Mouse (Mus musculus) pancreas, adult 10 weeks (tissue): Measurements from ENCODE around the gene Tmem9. TPM values are rescaled to one million over a fixed set of nuclear protein-coding genes. Genes with fewer than 3 reads are reported as not detected.

Source experiments
- polyA plus RNA-seq: library from polyadenylated mRNA; stranded (reverse); fragments of 350-450 nt; fragmentation: Illumina TruSeq; extraction: RNeasy Lipid Tissue Mini Kit (QIAGEN cat#74804); gene quantifications from one replicate; pipeline ENCODE4 v1.2.3, GENCODE M21; 2015; ENCODE audit warnings: low read depth, low replicate concordance; ENCODE audit not compliant: insufficient read depth

The Tmem9 gene
- 10.8 TPM for polyA plus RNA-seq

GRCm38 (mm10) chr1:136007211-136008158 is at the start of gene Tmem9:
Tmem9 (plus strand) TSS chr1:136008150.

GRCm38 (mm10) chr1:136006292-136006748 is 1.6 kb upstream of the Tmem9 start, which contains the start of gene Igfn1:
Igfn1 (minus strand) TSS chr1:136006342.

GRCm38 (mm10) chr1:136050312-136051012 is 42.5 kb downstream of the Tmem9 start, which contains the start of gene Ascl5:
Ascl5 (plus strand) TSS chr1:136050804.

GRCm38 (mm10) chr1:136052547-136052946 is 44.6 kb downstream of the Tmem9 start, which contains the start of gene Cacna1s:
Cacna1s (plus strand) TSS chr1:136052750.

Other genes with a start within 250 kb of the Tmem9 start
- gene Phlda3, start 242.0 kb upstream of the Tmem9 start, polyA plus RNA-seq = 9.3 TPM
- not detected for gene Tnni1, start 228.7 kb upstream of the Tmem9 start, polyA plus RNA-seq
- 2.2 TPM for gene Lad1, start 189.6 kb upstream of the Tmem9 start, polyA plus RNA-seq
- not detected for gene Tnnt2, start 171.8 kb upstream of the Tmem9 start, polyA plus RNA-seq
- gene Pkp1, start 88.9 kb upstream of the Tmem9 start, polyA plus RNA-seq = not detected
- not detected for gene Igfn1, start 1.8 kb upstream of the Tmem9 start, polyA plus RNA-seq
- not detected for gene Ascl5, start 42.7 kb downstream of the Tmem9 start, polyA plus RNA-seq
- not detected for gene Cacna1s, start 44.6 kb downstream of the Tmem9 start, polyA plus RNA-seq
- 0.61 TPM for gene Kif21b, start 123.2 kb downstream of the Tmem9 start, polyA plus RNA-seq
- gene Mroh3, start 204.7 kb downstream of the Tmem9 start, polyA plus RNA-seq = not detected
- gene Inava, start 226.1 kb downstream of the Tmem9 start, polyA plus RNA-seq = 2.9 TPM